Mouse (Mus musculus): Measurements from ENCODE around the gene Bmp4.

GRCm38 (mm10) chr14:46412497-46413000, 22.1 kb upstream of the Bmp4 start:
- no peak for TF ChIP-seq E2F4 (IDR thresholded peaks at IDR 0.05; ENCODE audit: insufficient read depth)
- no peak for TF ChIP-seq POLR2AphosphoS2 (IDR thresholded peaks at IDR 0.05; ENCODE audit: insufficient read length, low read depth)
- TF ChIP-seq MAX (IDR thresholded peaks at IDR 0.05; ENCODE audit: low read depth), result no peak
- TF ChIP-seq MYOD1 (IDR thresholded peaks at IDR 0.05; ENCODE audit: control insufficient read depth in 1 of 3, insufficient read length in 2 of 3, low read depth in 2 of 3), result no peak
- no peak for TF ChIP-seq POLR2A (IDR thresholded peaks at IDR 0.05; ENCODE audit: insufficient read length, low read depth)
- TF ChIP-seq REST (IDR thresholded peaks at IDR 0.05; ENCODE audit: insufficient read depth, insufficient read length), result no peak
- no peak for TF ChIP-seq USF1 (IDR thresholded peaks at IDR 0.05; ENCODE audit: low read depth)
- no peak for TF ChIP-seq TCF3 (IDR thresholded peaks at IDR 0.05; ENCODE audit: insufficient read length, low read depth)
- no peak for TF ChIP-seq CEBPB (IDR thresholded peaks at IDR 0.05; ENCODE audit: insufficient read depth, poor library complexity, severe bottlenecking)
- no peak for TF ChIP-seq MYOG (IDR thresholded peaks at IDR 0.05; ENCODE audit: control insufficient read depth in 1 of 3, insufficient read depth in 1 of 3, insufficient read length in 2 of 3, low read depth in 2 of 3)
- TF ChIP-seq TCF12 (IDR thresholded peaks at IDR 0.05; ENCODE audit: insufficient read depth, poor library complexity, severe bottlenecking), result no peak
